Mouse (Mus musculus) testis, postnatal 10 days (tissue): ENCODE measurements around the gene Gm48552.
A peak's percentile ranks its signal among the peaks of the same experiment; 100 is the strongest.

Experiments used
- DNase-seq: peaks from one replicate; pipeline ENCODE4 v3.0.0; 2021; ENCODE audit warnings: low spot score

Gm48552 gene

GRCm38 (mm10) chr10:81431526-81432168 lies 42.8 kb downstream of the Gm48552 start:
- peak; percentile 78 for DNase-seq

- DNase-seq: no peak
These were observed 43.5 kb downstream of the Gm48552 start for GRCm38 (mm10) chr10:81432169-81432867.

- DNase-seq: peak; percentile 94
These were observed 44.1 kb downstream of the Gm48552 start for GRCm38 (mm10) chr10:81432868-81433262.

- DNase-seq: peak; percentile 64
These were observed 44.9 kb downstream of the Gm48552 start for GRCm38 (mm10) chr10:81433541-81434289.

GRCm38 (mm10) chr10:81434361-81435263 lies 45.8 kb downstream of the Gm48552 start:
- peak; percentile 61 for DNase-seq

GRCm38 (mm10) chr10:81435436-81435835 lies 46.6 kb downstream of the Gm48552 start:
- peak; percentile 90 for DNase-seq
